ENCODE assay signal across 8 mouse cellular contexts in the genomic region with DNA sequence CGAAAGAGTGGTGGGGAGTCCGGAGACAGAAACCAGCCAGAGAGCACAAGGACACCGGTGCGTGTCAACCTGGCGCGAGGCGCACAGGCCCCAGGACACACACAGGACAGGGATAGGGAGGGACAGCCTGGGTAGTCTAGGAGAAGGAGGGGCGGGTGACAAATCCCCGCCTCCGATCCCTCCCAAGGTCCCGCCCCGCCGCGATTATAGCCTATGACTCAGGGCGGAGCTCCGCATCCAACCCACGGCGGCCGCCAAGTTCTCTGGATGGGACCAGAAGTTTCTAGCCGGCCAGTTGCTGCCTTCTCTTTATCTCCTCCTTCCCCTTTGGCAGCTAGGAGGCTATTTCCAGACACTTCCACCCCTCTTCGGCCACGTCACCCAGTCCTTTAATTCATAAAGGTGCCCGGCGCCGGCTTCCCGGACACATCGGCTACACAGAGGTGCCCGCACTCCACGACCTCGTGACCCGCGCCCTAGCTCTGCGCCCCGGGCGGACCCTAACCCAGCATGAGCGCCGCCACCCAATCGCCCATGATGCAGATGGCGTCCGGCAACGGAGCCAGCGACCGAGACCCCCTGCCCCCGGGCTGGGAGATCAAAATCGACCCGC. TPM values are rescaled to one million over a fixed set of nuclear protein-coding genes. Genes with fewer than 3 reads are reported as not detected.
A peak's percentile ranks its signal among the peaks of the same experiment; 100 is the strongest.
DNase-seq lines count a peak whose midpoint lies in the region; ATAC-seq and TF ChIP-seq lines count a peak whose summit lies in the region.

A gene (plus strand): TSS at position 268 of the 613 bp plus-strand sequence.

- H3K4me2 ChIP-seq in embryonic facial prominence, embryonic 11.5 days (ENCODE audit: low read depth, low read length), result peak within 1 kb of the TSS; percentile 96
- H3K4me2 ChIP-seq in limb, embryonic 15.5 days, result peak within 1 kb of the TSS; percentile 57
- peak within 1 kb of the TSS; percentile 55 for H3K4me2 ChIP-seq in midbrain, postnatal 0 days (ENCODE audit: low read depth, low read length, poor library complexity, severe bottlenecking)

- peak within 1 kb of the TSS; percentile 25; the same call in 1 of the 2 replicates for H3K27ac ChIP-seq in embryonic facial prominence, embryonic 11.5 days (replicated peaks; ENCODE audit: low read depth, low read length)
- peak within 1 kb of the TSS; percentile 91 for H3K27ac ChIP-seq in limb, embryonic 15.5 days
- H3K27ac ChIP-seq in midbrain, postnatal 0 days (ENCODE audit: low read depth, low read length), result peak within 1 kb of the TSS; percentile 38; the same call in 1 of the 2 replicates

- no peak for TF ChIP-seq CTCF in midbrain, postnatal 0 days (IDR thresholded peaks at IDR 0.05)

- no peaks in the 10 kb centered on the region; the same call in 1 of the 2 replicates for H3K27me3 ChIP-seq in embryonic facial prominence, embryonic 11.5 days (ENCODE audit: control insufficient read depth, insufficient read depth, low read length)
- no peaks in the 10 kb centered on the region for H3K27me3 ChIP-seq in limb, embryonic 15.5 days
- peaks cover 9% of the 10 kb centered on the region for H3K27me3 ChIP-seq in midbrain, postnatal 0 days (ENCODE audit: insufficient read depth, low read length)

- ATAC-seq in embryonic facial prominence, embryonic 11.5 days (replicated peaks; ENCODE audit: insufficient number of reproducible peaks, low FRiP score, low TSS enrichment, low read depth), result peak; percentile 91
- ATAC-seq in limb, embryonic 15.5 days (ENCODE audit: insufficient number of reproducible peaks, low FRiP score, low TSS enrichment, low read depth), result peak; percentile 90
- peak; percentile 71; the same call in 1 of the 2 replicates for ATAC-seq in midbrain, postnatal 0 days (ENCODE audit: low FRiP score)

- H3K4me1 ChIP-seq in embryonic facial prominence, embryonic 11.5 days (ENCODE audit: control insufficient read depth, insufficient read depth, low read length), result no peaks in the 10 kb centered on the region; the same call in 1 of the 2 replicates
- H3K4me1 ChIP-seq in limb, embryonic 15.5 days, result peaks cover 22% of the 10 kb centered on the region; the same call in 1 of the 2 replicates
- H3K4me1 ChIP-seq in midbrain, postnatal 0 days (ENCODE audit: insufficient read depth, low read length), result no peaks in the 10 kb centered on the region

- H3K9me3 ChIP-seq in embryonic facial prominence, embryonic 11.5 days (replicated peaks; ENCODE audit: control insufficient read depth, low read length), result no peaks in the 10 kb centered on the region
- no peaks in the 10 kb centered on the region for H3K9me3 ChIP-seq in limb, embryonic 15.5 days
- H3K9me3 ChIP-seq in midbrain, postnatal 0 days (ENCODE audit: low read length), result no peaks in the 10 kb centered on the region

- peak within 1 kb of the TSS; percentile 65 for H3K9ac ChIP-seq in embryonic facial prominence, embryonic 11.5 days (replicated peaks; ENCODE audit: low read length)
- peak within 1 kb of the TSS; percentile 78 for H3K9ac ChIP-seq in limb, embryonic 15.5 days
- H3K9ac ChIP-seq in midbrain, postnatal 0 days (replicated peaks; ENCODE audit: low read length, poor library complexity, severe bottlenecking), result peak within 1 kb of the TSS; percentile 48

- H3K36me3 ChIP-seq in embryonic facial prominence, embryonic 11.5 days (replicated peaks; ENCODE audit: control insufficient read depth, insufficient read depth, low read depth, low read length), result no peaks in the 10 kb centered on the region
- no peaks in the 10 kb centered on the region for H3K36me3 ChIP-seq in limb, embryonic 15.5 days
- H3K36me3 ChIP-seq in midbrain, postnatal 0 days (ENCODE audit: insufficient read depth, low read length), result no peaks in the 10 kb centered on the region

- under 1% methylated on average over 46 of the region's 46 CpGs for WGBS in embryonic facial prominence, embryonic 11.5 days
- WGBS in limb, embryonic 15.5 days, result under 1% methylated on average over 43 of the region's 46 CpGs
- whole genome bisulfite sequencing in midbrain, postnatal 0 days, result 2% methylated on average over 46 of the region's 46 CpGs

- peak; percentile 95 for DNase-seq in 3T3-L1 (ENCODE audit: low read depth, low spot score)
- peak; percentile 99 for DNase-seq in adrenal gland, postnatal 14 days
- DNase-seq in embryonic facial prominence, embryonic 11.5 days (ENCODE audit: low spot score), result peak; percentile 94
- DNase-seq in heart, adult 11 months, result peak; percentile 100
- DNase-seq in kidney, adult 18-20 months, result peak; percentile 98
- peak; percentile 74 for DNase-seq in midbrain, postnatal 0 days (ENCODE audit: low spot score)
- peak; percentile 80 to 85 for DNase-seq in spleen, postnatal 14 days (ENCODE audit: low spot score in 2 of 2)

- peak within 1 kb of the TSS; percentile 48 for H3K4me3 ChIP-seq in embryonic facial prominence, embryonic 11.5 days (ENCODE audit: low read depth, low read length)
- H3K4me3 ChIP-seq in limb, embryonic 15.5 days, result peak within 1 kb of the TSS; percentile 69
- peak within 1 kb of the TSS; percentile 35 for H3K4me3 ChIP-seq in midbrain, postnatal 0 days (ENCODE audit: low read depth, low read length)

RNA-seq across cellular contexts. Expression of the gene that starts here (rescaled TPM):
- total RNA-seq in adrenal gland, postnatal 14 days (2021), result 129 and 192 TPM in 2 replicates
- 6.7 and 7.6 TPM in 2 replicates for polyA plus RNA-seq in embryonic facial prominence, embryonic 11.5 days (2014; fragmentation: Nextera tagmentation; extraction: Ambion mirVana)
- 21.8 and 23.0 TPM in 2 replicates for polyA plus RNA-seq in limb, embryonic 15.5 days (2015; fragmentation: Nextera tagmentation; extraction: Ambion mirVana)
- 4.2 and 4.9 TPM in 2 replicates for total RNA-seq in midbrain, postnatal 0 days (2014; rRNA removed)
- polyA plus RNA-seq in midbrain, postnatal 0 days (2015; fragmentation: Nextera tagmentation; extraction: Ambion mirVana), result 3.7 and 4.0 TPM in 2 replicates

Comparison
In these comparisons a context has a peak if more than half of its experiments do, and no peak if none do; other contexts are left out.
1. Peak in every context shown above with its lines: DNase-seq, ATAC-seq, H3K4me3 ChIP-seq and H3K27ac ChIP-seq.
2. RNA of the gene that starts here (total RNA-seq): 129 to 192 TPM in adrenal gland, postnatal 14 days; 4.2 to 4.9 TPM in midbrain, postnatal 0 days; every median in the first group is over 10 times any median in the second.
3. H3K27ac ChIP-seq: peak in every context shown above with its lines; median percentile 91 in limb, embryonic 15.5 days; 38 in midbrain, postnatal 0 days; 25 in embryonic facial prominence, embryonic 11.5 days.